Mouse (Mus musculus): ENCODE results near the gene Apex2. TPM values are rescaled to one million over a fixed set of nuclear protein-coding genes. Genes with fewer than 3 reads are reported as not detected.

The Apex2 gene
- polyA plus RNA-seq, 1 experiment from 2014 or later = 17.9 TPM

- peak; percentile 98 for ATAC-seq (ENCODE audit: low FRiP score, low read depth)
- peak overlapping the region; percentile 62 for H3K9ac ChIP-seq
- H3K4me1 ChIP-seq (replicated peaks) = no peaks in the 10 kb centered on the region
- H3K9me3 ChIP-seq = no peaks in the 10 kb centered on the region
- H3K36me3 ChIP-seq = no peaks in the 10 kb centered on the region
- H3K27ac ChIP-seq (replicated peaks) = peak overlapping the region; percentile 98
- H3K27me3 ChIP-seq = no peaks in the 10 kb centered on the region
- WGBS = under 1% methylated on average over 34 of the region's 34 CpGs
- H3K4me3 ChIP-seq = peak overlapping the region; percentile 54
- H3K4me2 ChIP-seq = peak overlapping the region; percentile 42
These were observed 111.6 kb downstream of the Apex2 start for GRCm38 (mm10) chrX:150477854-150478780.

GRCm38 (mm10) chrX:150471416-150471815 lies 118.3 kb downstream of the Apex2 start:
- WGBS = 80% methylated on average over 1 of the region's 1 CpGs

More at GRCm38 (mm10) chrX:150471416-150471815, 118.3 kb downstream of the Apex2 start:
- Histone ChIP-seq H3K9ac (no peak overlapping the region), H3K4me3 (no peak overlapping the region), H3K9me3 (no peaks in the 10 kb centered on the region), H3K4me1 (replicated peaks) (no peaks in the 10 kb centered on the region), H3K27me3 (no peaks in the 10 kb centered on the region), H3K27ac (replicated peaks) (no peak overlapping the region), H3K4me2 (no peak overlapping the region), H3K36me3 (no peaks in the 10 kb centered on the region)
- ATAC-seq (ENCODE audit: low FRiP score, low read depth) = no peak

Small RNA genes lying within 50 kb of the gene (microRNA-seq; reads per million reads assigned to microRNA genes)
- gene Mir3620 = not detected

Other genes with a start within 250 kb of the Apex2 start
- 68.8 and 76.7 TPM in 2 replicates for gene Tmem29, start 130.7 kb downstream of the Apex2 start, polyA plus RNA-seq (2015; fragmentation: Nextera tagmentation; extraction: Ambion mirVana)
- gene Alas2, start 42.5 kb downstream of the Apex2 start, polyA plus RNA-seq (2015; fragmentation: Nextera tagmentation; extraction: Ambion mirVana) = 42.1 and 51.8 TPM in 2 replicates
- gene Pfkfb1, start 1.6 kb downstream of the Apex2 start, polyA plus RNA-seq (2015; fragmentation: Nextera tagmentation; extraction: Ambion mirVana) = 5.1 TPM in 2 replicates
- 79.9 and 81.5 TPM in 2 replicates for gene Tro, start 67.7 kb upstream of the Apex2 start, polyA plus RNA-seq (2015; fragmentation: Nextera tagmentation; extraction: Ambion mirVana)
- 488 and 500 TPM in 2 replicates for gene Maged2, start 224.5 kb upstream of the Apex2 start, polyA plus RNA-seq (2015; fragmentation: Nextera tagmentation; extraction: Ambion mirVana)

Data from hindbrain, embryonic 15.5 days (tissue).